ENCODE assay signal across 24 mouse cellular contexts in genomic region chr16:4378788-4379187, GRCm38 (mm10).
"Had no signal": no experiment of that assay in that cellular context is flagged by ENCODE, and none has a peak within 500 bp of the region (broad histone marks: within the 10 kb centered on the region; RNA-seq: fewer than 3 reads in every experiment).

No protein-coding gene starts in this region.

- H3K27ac ChIP-seq: heart, embryonic 10.5 days; hindbrain, embryonic 14.5 days; intestine, embryonic 15.5 days; kidney, embryonic 15.5 days; kidney, postnatal 0 days; limb, embryonic 13.5 days; limb, embryonic 15.5 days; liver, embryonic 12.5 days; liver, embryonic 14.5 days had no signal

- H3K4me2 ChIP-seq: heart, embryonic 12.5 days; hindbrain, embryonic 14.5 days; intestine, embryonic 15.5 days; kidney, embryonic 15.5 days; limb, embryonic 13.5 days; limb, embryonic 15.5 days; liver, embryonic 12.5 days had no signal

- H3K4me3 ChIP-seq: heart, embryonic 10.5 days; heart, embryonic 12.5 days; intestine, embryonic 15.5 days; kidney, embryonic 15.5 days; limb, embryonic 13.5 days; limb, embryonic 15.5 days; liver, embryonic 12.5 days had no signal

- H3K27me3 ChIP-seq: heart, embryonic 12.5 days; intestine, embryonic 15.5 days; kidney, embryonic 15.5 days; limb, embryonic 13.5 days; limb, embryonic 15.5 days; liver, embryonic 12.5 days had no signal

- H3K9me3 ChIP-seq: heart, embryonic 10.5 days; heart, embryonic 12.5 days; intestine, embryonic 15.5 days; kidney, embryonic 15.5 days; limb, embryonic 13.5 days; limb, embryonic 15.5 days; liver, embryonic 12.5 days had no signal

- ATAC-seq: hindbrain, embryonic 16.5 days; inflammation-experienced regulatory T-cells, adult 6 months; intestine, embryonic 15.5 days; liver, embryonic 12.5 days had no signal

- H3K9ac ChIP-seq: heart, embryonic 12.5 days; hindbrain, embryonic 14.5 days; intestine, embryonic 15.5 days; kidney, embryonic 15.5 days; limb, embryonic 13.5 days; limb, embryonic 15.5 days; liver, embryonic 12.5 days; liver, embryonic 14.5 days had no signal

- H3K36me3 ChIP-seq: heart, embryonic 10.5 days; heart, embryonic 12.5 days; intestine, embryonic 15.5 days; kidney, embryonic 15.5 days; limb, embryonic 13.5 days; limb, embryonic 15.5 days; liver, embryonic 12.5 days had no signal

- DNase-seq: gastrocnemius, postnatal 14 days; gastrocnemius, postnatal 36 days; heart, adult 18-20 months; heart, postnatal 10 days; kidney, adult 11 months; kidney, adult 2 months; kidney, adult 9 months; kidney, postnatal 14 days; kidney, postnatal 36 days; layer of hippocampus, adult 9-11 months; layer of hippocampus, postnatal 36 days; left cerebral cortex, postnatal 4 days had no signal

- H3K4me1 ChIP-seq: kidney, embryonic 15.5 days; limb, embryonic 13.5 days; limb, embryonic 15.5 days had no signal
